Mouse (Mus musculus): ENCODE results near the gene Dlgap1.

The Dlgap1 gene

DNA sequence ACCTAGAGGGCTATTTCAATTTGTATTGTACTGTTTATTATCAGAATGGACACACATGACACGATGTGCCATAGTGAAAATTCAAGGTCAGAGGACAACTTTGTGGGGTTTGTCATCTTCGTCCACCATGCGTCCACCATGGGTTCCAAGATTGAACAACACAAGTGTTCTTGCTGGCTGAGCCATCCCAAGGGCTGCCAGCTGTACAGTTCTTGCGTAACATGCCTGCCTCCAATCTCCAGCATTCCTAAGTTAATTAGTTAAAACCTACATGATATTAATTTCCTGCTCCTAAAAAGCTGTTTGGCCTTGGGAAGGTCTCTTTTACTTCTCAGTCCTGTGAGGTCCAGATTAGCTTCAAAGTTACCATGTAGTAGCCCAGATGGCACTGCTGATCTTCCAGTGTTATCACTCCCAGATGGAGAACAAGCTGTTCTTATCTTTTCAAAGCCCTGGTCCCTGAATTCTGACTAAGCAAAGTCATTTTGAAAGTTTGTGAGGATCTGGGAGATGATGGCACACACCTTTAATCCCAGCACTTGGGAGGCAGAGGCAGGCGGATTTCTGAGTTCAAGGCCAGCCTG is 775.8 kb downstream of the Dlgap1 start:
- DNase-seq = no peak

GRCm38 (mm10) chr17:70745385-70745784 is 776.5 kb downstream of the Dlgap1 start:
- peak in 1 of 2 experiments; percentile 47 for DNase-seq

GRCm38 (mm10) chr17:70746379-70747079 is 777.7 kb downstream of the Dlgap1 start:
- peak in 1 of 2 experiments; percentile 61 for DNase-seq

DNA sequence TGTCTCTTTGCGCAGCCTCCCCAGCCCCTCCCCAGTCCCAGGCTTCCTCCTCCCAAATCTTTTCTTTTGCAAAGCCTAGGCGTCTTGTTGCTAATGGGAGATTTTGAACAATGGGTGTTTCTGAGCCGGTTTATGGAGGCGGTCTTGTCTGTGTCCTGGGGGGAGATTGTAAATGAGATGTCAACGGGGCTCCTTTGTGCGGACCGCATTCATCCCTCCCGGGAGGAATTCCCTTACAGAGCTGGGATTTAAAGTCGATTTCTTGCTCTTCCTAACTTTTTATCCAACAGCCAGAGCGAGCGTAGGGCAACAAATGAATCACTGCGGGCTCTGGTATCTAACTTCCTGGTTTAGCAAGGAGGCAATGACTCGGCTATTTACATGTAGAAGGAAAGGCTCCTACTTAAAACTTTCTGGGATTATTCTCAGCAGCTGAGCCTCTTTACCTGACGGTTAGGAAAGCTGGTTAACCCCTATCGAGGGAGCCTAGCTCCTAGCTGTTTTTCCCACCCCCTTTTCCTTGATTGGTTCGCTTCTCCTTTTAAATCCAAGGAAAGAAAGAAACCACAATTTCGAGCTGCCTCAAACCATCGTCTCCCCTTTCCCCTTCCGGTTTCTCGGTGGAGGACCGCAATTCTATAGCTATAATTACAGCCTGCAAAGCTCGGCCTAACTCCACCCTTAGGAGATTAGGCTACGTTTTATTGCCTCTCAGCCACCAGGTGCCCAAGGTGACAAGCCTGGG is 779.0 kb downstream of the Dlgap1 start:
- DNase-seq = peak in 1 of 2 experiments; percentile 54

DNA sequence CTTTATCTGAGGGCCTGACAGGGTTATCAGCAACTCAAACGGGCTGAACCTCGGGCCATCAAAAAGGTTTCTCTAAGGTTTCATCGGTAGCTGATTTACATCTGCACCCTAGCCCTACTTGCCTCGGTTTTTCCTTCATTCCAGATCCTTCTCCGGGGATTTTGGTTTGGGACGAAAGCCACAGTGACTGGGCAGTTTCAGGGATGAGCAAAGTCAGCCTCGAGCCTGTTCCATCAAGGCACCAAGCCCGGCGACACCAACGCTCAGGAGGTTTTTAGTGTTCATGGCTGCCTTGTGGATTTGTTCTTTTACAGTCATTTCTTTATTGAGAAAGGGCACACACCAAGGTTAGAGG is 779.6 kb downstream of the Dlgap1 start:
- peak in 1 of 2 experiments; percentile 19 for DNase-seq

GRCm38 (mm10) chr17:70748964-70749650 is 780.2 kb downstream of the Dlgap1 start:
- peak in 1 of 2 experiments; percentile 16 for DNase-seq

DNA sequence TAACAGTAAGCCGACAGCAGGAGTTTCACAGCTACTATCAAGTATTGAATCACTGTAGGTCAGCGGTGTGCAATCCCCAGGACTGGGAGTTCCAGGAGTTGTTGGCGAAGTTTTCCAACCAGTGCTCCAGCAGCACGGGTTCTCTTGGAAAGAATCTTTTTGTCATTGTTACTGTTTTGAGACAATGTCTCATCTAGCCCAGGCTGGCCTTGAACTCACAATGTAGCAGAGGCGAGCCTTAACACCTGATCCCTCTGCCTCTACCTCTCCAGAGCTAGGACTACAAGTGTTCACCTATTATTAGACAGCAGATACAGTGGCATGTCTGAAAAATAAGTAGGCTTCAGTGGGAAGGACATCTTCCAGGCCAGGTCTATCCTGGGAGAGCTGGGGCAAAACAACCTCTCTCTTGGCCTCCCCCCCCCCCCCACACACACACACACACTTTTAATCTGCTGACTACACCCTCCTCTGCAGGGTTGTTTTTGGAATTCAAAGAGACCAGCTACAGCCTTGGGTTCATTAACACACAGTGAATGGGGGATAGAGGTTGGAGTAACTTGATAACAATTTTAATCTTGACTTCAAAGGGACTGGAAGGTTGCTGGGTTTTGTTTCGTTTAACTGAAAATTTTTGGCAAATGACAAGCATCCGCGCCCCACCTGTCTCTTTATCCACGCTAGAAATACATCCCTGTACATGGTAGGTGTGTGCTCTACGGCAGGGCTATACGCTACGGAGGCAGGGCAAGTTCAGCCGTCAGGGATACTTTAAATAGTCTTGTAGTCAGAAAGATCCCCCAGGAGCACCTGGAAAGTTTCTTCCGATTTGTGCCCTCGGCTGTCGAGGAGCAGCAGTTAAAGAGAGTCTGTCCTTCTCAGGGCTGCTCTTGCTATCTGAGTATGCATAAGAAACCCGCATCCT is 781.6 kb downstream of the Dlgap1 start:
- no peak for DNase-seq

DNA sequence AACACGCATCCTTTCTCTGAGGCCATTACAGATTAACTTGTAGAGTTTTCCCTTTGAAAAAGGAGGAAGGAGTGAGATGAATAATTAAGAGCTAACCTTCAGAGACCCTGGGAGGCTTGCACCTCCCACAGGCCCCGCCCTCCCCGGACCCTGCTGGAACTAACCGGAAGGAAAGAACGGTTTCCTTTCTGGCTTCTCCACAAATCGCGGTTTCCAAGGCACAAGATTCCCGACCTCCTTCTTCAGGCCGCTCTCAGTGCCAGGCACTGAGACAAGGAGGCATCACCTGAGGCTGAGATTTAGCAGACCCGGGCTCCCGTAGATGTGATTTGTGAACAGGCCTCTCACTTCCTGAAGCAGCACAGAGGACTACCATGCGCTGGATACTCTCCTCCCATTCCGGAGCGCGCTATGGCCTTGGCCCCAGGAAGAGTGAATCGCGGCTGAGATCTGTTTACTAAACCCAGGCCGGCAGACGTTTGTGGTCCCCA is 782.3 kb downstream of the Dlgap1 start:
- DNase-seq = peak; percentile 85 to 91

DNA sequence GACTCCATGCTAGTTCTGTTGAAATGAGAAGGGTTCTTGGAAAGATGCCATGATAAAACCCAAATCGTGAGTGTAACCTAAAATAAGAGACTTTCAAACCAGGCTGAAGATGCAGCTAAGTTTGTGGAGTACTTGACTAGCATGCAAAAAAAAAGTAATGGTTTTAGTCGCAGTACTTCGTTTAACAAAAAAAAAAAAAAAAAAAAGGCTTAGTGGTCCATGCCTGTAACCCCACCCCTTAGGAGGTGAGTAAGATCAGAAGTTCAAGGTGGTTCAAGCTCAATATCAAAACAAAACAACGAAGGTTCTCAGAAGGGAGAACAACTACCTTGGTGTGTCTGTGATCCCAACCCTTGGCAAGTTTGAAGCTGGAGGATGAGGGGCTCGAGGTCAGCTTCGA is 782.8 kb downstream of the Dlgap1 start:
- DNase-seq = no peak

DNA sequence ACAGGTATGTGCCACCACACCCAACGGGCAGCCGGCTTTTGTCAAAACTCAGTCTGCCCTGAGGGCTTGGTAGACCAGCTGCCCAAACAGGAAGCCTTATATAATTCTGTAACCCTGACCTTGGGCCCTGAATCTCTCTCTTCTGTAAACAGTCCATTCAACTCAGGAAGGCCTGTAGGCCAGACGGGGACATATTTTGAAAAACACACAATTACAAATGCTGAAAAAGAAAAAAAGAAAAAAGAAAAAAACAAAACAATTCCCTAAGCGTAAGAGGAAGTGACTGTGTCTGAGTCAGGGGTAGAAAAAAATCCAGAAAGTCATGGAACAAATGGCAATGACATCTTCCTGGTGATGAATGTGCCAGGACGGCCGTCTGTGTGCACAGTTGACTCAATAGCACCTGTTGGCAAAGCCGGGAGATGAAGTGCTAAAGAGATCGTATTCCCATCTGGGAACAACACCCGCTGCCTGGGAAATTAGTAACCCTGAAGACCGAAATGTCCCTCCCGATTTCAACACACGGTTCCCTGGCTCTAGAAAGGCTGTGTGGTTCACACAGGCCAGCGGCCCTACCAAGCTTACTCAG is 784.7 kb downstream of the Dlgap1 start:
- peak; percentile 25 to 39 for DNase-seq

DNA sequence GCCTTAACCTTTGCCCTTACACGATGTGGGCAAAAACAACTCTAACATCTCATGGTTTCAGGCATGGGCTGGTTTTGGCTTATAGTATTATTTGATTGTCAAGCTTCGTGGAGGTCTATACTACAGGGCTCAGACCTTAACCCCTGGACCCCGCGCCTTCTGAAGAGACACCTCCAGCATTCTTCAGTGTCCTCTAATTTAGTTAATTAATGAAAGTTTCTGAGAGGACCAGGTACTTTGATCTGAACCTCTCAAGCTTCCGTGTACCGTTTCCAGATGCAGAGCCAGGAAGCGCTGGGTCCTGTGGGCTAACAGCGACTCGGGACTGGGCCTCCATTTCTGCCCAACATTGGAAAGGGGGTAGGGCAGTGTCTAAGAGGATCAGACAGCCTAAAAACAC is 785.2 kb downstream of the Dlgap1 start:
- peak; percentile 27 to 61 for DNase-seq

DNA sequence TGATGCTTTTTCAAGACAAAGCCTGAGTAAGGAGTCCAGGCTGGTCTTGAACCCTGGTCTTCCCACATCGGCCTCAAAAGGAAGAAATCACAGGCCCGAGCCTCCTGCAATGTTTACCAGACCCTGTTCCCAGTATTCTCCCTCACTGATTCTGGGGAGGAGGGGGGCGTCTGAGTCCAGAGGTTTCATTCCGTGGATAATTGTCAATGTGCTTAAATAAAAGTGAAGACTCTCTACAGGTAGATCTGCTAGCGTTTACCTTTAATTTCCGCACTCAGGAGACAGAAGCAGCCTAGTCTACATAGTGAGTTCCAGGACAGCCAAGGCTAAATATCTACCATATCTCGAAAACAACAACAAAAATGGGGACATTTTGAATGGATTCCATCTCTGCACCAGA is 785.8 kb downstream of the Dlgap1 start:
- DNase-seq = peak in 1 of 2 experiments; percentile 30

GRCm38 (mm10) chr17:70755039-70755668 is 786.3 kb downstream of the Dlgap1 start:
- peak; percentile 96 to 98 for DNase-seq

DNA sequence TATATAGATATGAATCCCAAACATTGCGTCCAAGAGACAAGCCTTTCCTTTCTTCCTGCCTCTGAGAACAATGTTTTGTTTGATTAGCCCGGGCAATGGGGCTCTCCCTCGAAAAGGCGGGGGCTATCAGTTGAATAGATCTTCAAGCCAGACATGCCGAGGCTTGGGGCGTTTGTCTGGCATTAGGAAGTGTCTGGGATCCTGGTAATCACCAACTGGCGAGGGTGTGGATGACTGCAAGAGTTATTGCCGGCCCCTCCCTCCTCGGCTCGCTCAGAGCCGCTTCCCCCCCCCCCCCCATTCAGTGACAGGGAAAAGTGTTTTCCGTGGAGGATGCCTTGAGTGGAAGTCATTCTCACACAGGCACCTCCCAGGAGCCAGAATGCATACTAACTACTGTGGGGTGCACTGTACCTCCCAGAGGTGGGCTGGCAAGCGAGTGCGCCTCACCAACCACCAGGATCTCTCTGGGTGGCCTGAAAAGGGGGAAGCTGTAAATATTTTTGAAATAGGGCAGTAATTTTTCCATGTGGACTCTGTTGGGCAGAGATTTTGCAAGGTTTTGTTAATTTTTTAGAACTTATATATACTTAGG is 786.9 kb downstream of the Dlgap1 start:
- peak; percentile 42 to 50 for DNase-seq

DNA sequence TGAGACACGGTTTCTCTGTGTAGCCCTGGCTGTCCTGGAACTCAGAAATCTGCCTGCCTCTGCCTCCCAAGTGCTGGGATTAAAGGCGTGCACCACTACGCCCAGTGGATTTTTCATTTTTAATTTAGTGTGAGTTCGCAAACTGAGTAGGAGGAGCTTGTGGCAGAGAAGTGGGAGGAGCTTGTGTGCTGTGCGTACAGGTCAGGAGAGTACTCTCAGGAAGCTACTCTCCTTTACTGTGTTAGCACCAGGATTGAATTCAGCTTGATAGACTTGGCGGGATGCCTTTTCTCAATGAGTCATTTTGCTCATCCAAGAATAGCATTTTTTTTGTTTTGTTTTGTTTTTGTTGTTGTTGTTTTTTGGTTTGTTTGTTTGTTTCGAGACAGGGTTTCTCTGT is 793.1 kb downstream of the Dlgap1 start:
- DNase-seq = no peak

GRCm38 (mm10) chr17:70762634-70763033 is 793.8 kb downstream of the Dlgap1 start:
- DNase-seq = no peak

DNA sequence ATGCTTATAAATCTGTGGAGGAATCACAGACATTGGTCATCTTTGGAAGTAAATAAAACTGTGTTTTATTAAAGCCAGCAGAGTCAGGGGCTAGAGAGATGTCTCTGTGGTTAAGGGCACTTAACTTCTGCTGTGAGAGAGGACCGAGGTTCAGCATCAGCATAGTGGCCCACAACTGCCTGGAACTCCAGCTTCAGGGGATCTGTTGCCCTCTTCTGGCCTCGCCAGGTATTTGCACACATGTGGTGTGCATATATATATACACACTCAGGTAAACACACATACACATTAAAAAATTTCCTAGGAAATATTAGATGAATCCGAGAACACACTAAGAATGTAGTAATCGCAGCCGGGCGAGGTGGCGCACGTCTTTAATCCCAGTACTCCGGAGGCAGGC is 796.5 kb downstream of the Dlgap1 start:
- no peak for DNase-seq

- DNase-seq = no peak
Measured at GRCm38 (mm10) chr17:70765976-70766375, 797.1 kb downstream of the Dlgap1 start.

GRCm38 (mm10) chr17:70772120-70772899 is 803.4 kb downstream of the Dlgap1 start:
- DNase-seq = peak in 1 of 2 experiments; percentile 13

GRCm38 (mm10) chr17:70779770-70780169 is 810.9 kb downstream of the Dlgap1 start:
- no peak for DNase-seq

All from kidney, postnatal 4 days (tissue).